Mouse (Mus musculus) liver, embryonic 12.5 days (tissue): ENCODE data around the gene Mfsd6. TPM values are rescaled to one million over a fixed set of nuclear protein-coding genes. Genes with fewer than 3 reads are reported as not detected.
"Not testable (repeated sequence)": the region's sequence is repeated elsewhere in the genome, so short reads cannot be mapped to it uniquely, and the experiment has no call there.

ENCODE experiments used
- ATAC-seq: fragments of 200-750 bp; cut with Nextera tagmentation; 2 replicates; pipeline ENCODE4 v1.8.0; 2017; ENCODE audit warnings: moderate number of reproducible peaks, mild to moderate bottlenecking, moderate library complexity
- H3K27ac ChIP-seq: fragments of 300-500 bp; sonication (generic); 2 replicates; pipeline ENCODE4 v1.5.1; 2016; ENCODE audit warnings: mild to moderate bottlenecking
- H3K27me3 ChIP-seq: fragments of 300-500 bp; sonication (generic); replicated peaks from 2 replicates; pipeline ENCODE4 v1.6.1; 2016; ENCODE audit warnings: mild to moderate bottlenecking, moderate library complexity
- H3K36me3 ChIP-seq: fragments of 300-500 bp; sonication (generic); 2 replicates; pipeline ENCODE4 v1.6.1; 2016; ENCODE audit warnings: mild to moderate bottlenecking, moderate library complexity
- H3K4me1 ChIP-seq: fragments of 300-500 bp; sonication (generic); 2 replicates; pipeline ENCODE4 v1.6.1; 2016
- H3K4me2 ChIP-seq: fragments of 300-500 bp; sonication (generic); 2 replicates; pipeline ENCODE4 v1.6.1; 2016; ENCODE audit warnings: mild to moderate bottlenecking, moderate library complexity
- H3K4me3 ChIP-seq: fragments of 300-500 bp; sonication (generic); 2 replicates; pipeline ENCODE4 v1.5.1; 2016; ENCODE audit warnings: mild to moderate bottlenecking, moderate library complexity
- H3K9ac ChIP-seq: fragments of 300-500 bp; sonication (generic); 2 replicates; pipeline ENCODE4 v1.6.1; 2016; ENCODE audit warnings: mild to moderate bottlenecking, moderate library complexity
- H3K9me3 ChIP-seq: fragments of 300-500 bp; sonication (generic); replicated peaks from 2 replicates; pipeline ENCODE4 v1.6.1; 2016; ENCODE audit warnings: mild to moderate bottlenecking, moderate library complexity
- WGBS: fragments of 180-500 bp; shearing (Covaris S2); methylation state at CpG from one replicate; pipeline ENCODE4 v1.1.7; 2016; ENCODE audit not compliant: insufficient replicate concordance; 5-methylcytosine and 5-hydroxymethylcytosine counted together
- polyA plus RNA-seq: library from polyadenylated mRNA; unstranded; fragments of >200 nt; fragmentation: Nextera tagmentation; extraction: Ambion mirVana; gene quantifications from 2 replicates; pipeline ENCODE4 v1.2.1, GENCODE M21; 2016

The Mfsd6 gene
- polyA plus RNA-seq, 1 experiment from 2014 or later, result 0.25 TPM

GRCm38 (mm10) chr1:52702738-52703491 lies 24.3 kb downstream of the Mfsd6 start:
- Histone ChIP-seq H3K4me2 (no peak overlapping the region), H3K9me3 (no peaks in the 10 kb centered on the region), H3K4me1 (no peaks in the 10 kb centered on the region), H3K27me3 (no peaks in the 10 kb centered on the region), H3K4me3 (no peak overlapping the region), H3K9ac (no peak overlapping the region), H3K36me3 (no peaks in the 10 kb centered on the region), H3K27ac (no peak overlapping the region)
- ATAC-seq, result no peak
- 59% methylated on average over 7 of the region's 7 CpGs for WGBS

GRCm38 (mm10) chr1:52701941-52702340 lies 25.3 kb downstream of the Mfsd6 start:
- Histone ChIP-seq H3K4me1 (no peaks in the 10 kb centered on the region), H3K27me3 (no peaks in the 10 kb centered on the region), H3K9ac (no peak overlapping the region), H3K36me3 (no peaks in the 10 kb centered on the region), H3K4me2 (no peak overlapping the region), H3K27ac (no peak overlapping the region), H3K9me3 (no peaks in the 10 kb centered on the region), H3K4me3 (no peak overlapping the region)
- 35% methylated on average over 1 of the region's 1 CpGs for WGBS
- no peak for ATAC-seq

- H3K4me1 ChIP-seq, H3K27ac ChIP-seq, ATAC-seq, H3K4me2 ChIP-seq, H3K27me3 ChIP-seq, H3K4me3 ChIP-seq, H3K9ac ChIP-seq, H3K9me3 ChIP-seq, H3K36me3 ChIP-seq: not testable (repeated sequence)
- 82% methylated on average over 13 of the region's 13 CpGs for WGBS
Measured at GRCm38 (mm10) chr1:52694456-52694855, 32.8 kb downstream of the Mfsd6 start.

DNA sequence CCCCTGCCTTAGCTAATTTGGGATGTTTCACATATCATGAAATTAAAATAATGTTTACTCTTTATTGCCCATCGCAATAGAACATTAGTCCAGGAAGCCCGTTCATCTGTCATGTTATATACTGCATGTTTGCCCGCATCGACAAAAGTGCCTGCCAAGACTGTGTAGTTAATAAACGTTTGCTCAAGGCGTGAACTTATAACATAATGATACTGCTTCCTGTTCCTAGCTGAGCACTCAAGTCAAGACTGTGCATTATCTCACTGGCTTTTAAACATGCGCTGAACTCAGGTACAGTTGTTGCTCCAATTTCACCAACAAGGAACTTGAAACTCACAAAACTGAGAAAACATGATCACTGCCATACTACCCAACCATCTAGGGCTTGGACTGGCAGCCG lies 39.6 kb downstream of the Mfsd6 start:
- Histone ChIP-seq H3K27me3 (no peaks in the 10 kb centered on the region), H3K9ac (no peak overlapping the region), H3K4me1 (no peaks in the 10 kb centered on the region), H3K9me3 (no peaks in the 10 kb centered on the region), H3K27ac (no peak overlapping the region), H3K36me3 (no peaks in the 10 kb centered on the region), H3K4me3 (no peak overlapping the region), H3K4me2 (no peak overlapping the region)
- 79% methylated on average over 8 of the region's 8 CpGs for WGBS
- no peak for ATAC-seq

GRCm38 (mm10) chr1:52683550-52683949 lies 43.7 kb downstream of the Mfsd6 start:
- H3K36me3 ChIP-seq, result no peaks in the 10 kb centered on the region
- H3K4me1 ChIP-seq, result no peaks in the 10 kb centered on the region
- no peak overlapping the region for H3K27ac ChIP-seq
- ATAC-seq, result no peak
- no peak overlapping the region for H3K4me3 ChIP-seq
- WGBS, result 58% methylated on average over 4 of the region's 4 CpGs
- no peak overlapping the region for H3K9ac ChIP-seq
- H3K9me3 ChIP-seq, result no peaks in the 10 kb centered on the region
- no peak overlapping the region for H3K4me2 ChIP-seq
- H3K27me3 ChIP-seq, result no peaks in the 10 kb centered on the region

DNA sequence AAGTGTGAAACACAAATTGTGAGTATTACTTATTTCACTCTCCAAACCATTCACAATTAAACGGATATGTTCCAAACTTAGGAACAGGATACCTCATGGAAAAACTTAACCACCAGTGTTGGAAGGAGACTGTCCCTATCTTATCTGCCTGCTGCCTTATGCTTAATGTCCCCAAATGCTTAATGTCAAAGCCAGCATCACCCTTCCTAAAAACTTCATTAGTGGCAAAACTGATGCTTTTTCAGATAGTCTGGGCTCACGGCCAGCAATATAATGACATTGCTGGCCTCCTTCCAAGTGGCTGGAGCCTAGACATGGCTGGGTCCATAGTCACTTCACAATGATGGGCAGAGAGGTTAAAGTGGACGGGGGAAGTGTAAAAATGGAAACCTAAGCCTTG lies 50.6 kb downstream of the Mfsd6 start:
- Histone ChIP-seq H3K27ac (no peak overlapping the region), H3K36me3 (no peaks in the 10 kb centered on the region), H3K9ac (no peak overlapping the region), H3K9me3 (no peaks in the 10 kb centered on the region), H3K27me3 (no peaks in the 10 kb centered on the region), H3K4me3 (no peak overlapping the region), H3K4me1 (no peaks in the 10 kb centered on the region), H3K4me2 (no peak overlapping the region)
- ATAC-seq, result no peak
- WGBS, result 53% methylated on average over 3 of the region's 3 CpGs

GRCm38 (mm10) chr1:52675561-52676551 lies 51.4 kb downstream of the Mfsd6 start:
- H3K27me3 ChIP-seq, result no peaks in the 10 kb centered on the region
- no peak for ATAC-seq
- no peaks in the 10 kb centered on the region for H3K9me3 ChIP-seq
- H3K4me2 ChIP-seq, result no peak overlapping the region
- no peak overlapping the region for H3K9ac ChIP-seq
- no peak overlapping the region for H3K4me3 ChIP-seq
- H3K4me1 ChIP-seq, result no peaks in the 10 kb centered on the region
- no peak overlapping the region for H3K27ac ChIP-seq
- 51% methylated on average over 7 of the region's 7 CpGs for WGBS
- no peaks in the 10 kb centered on the region for H3K36me3 ChIP-seq

DNA sequence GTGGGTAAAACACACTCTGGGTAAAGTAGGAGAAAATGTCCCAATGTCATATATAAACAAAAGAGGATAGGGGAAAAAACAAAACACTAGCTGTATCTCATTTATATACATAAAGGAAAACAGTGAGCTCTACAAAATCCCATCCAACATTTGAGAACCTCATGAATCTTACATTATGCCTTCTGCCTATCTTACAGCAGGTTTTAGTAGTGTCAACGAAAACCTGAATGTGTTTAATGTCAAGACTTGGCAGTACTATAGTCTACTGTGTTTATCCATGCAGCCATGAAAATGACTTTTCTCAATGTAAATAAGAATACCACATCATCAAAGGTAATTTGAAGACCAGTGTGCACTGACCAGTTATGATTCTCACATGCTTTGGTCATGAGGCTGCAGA lies 57.3 kb downstream of the Mfsd6 start:
- H3K9ac ChIP-seq, result no peak overlapping the region
- no peaks in the 10 kb centered on the region for H3K4me1 ChIP-seq
- ATAC-seq, result no peak
- no peaks in the 10 kb centered on the region for H3K36me3 ChIP-seq
- no peaks in the 10 kb centered on the region for H3K27me3 ChIP-seq
- 60% methylated on average over 1 of the region's 1 CpGs for WGBS
- no peak overlapping the region for H3K4me3 ChIP-seq
- no peaks in the 10 kb centered on the region for H3K9me3 ChIP-seq
- no peak overlapping the region for H3K27ac ChIP-seq
- no peak overlapping the region for H3K4me2 ChIP-seq

GRCm38 (mm10) chr1:52668743-52669323 lies 58.4 kb downstream of the Mfsd6 start:
- no peaks in the 10 kb centered on the region for H3K36me3 ChIP-seq
- no peaks in the 10 kb centered on the region for H3K4me1 ChIP-seq
- no peak overlapping the region for H3K4me2 ChIP-seq
- no peak overlapping the region for H3K27ac ChIP-seq
- WGBS, result 54% methylated on average over 7 of the region's 7 CpGs
- no peaks in the 10 kb centered on the region for H3K9me3 ChIP-seq
- no peak for ATAC-seq
- H3K4me3 ChIP-seq, result no peak overlapping the region
- H3K9ac ChIP-seq, result no peak overlapping the region
- H3K27me3 ChIP-seq, result no peaks in the 10 kb centered on the region

- Histone ChIP-seq H3K27me3 (no peaks in the 10 kb centered on the region), H3K4me3 (no peak overlapping the region), H3K4me1 (no peaks in the 10 kb centered on the region), H3K9me3 (no peaks in the 10 kb centered on the region), H3K9ac (no peak overlapping the region), H3K36me3 (no peaks in the 10 kb centered on the region), H3K27ac (no peak overlapping the region), H3K4me2 (no peak overlapping the region)
- WGBS, result 72% methylated on average over 7 of the region's 7 CpGs
- ATAC-seq, result no peak
Measured at GRCm38 (mm10) chr1:52663228-52663627, 64.0 kb downstream of the Mfsd6 start.

GRCm38 (mm10) chr1:52660765-52661164 lies 66.5 kb downstream of the Mfsd6 start:
- WGBS, result 69% methylated on average over 12 of the region's 12 CpGs
- Histone ChIP-seq H3K27me3 (no peaks in the 10 kb centered on the region), H3K27ac (no peak overlapping the region), H3K4me1 (no peaks in the 10 kb centered on the region), H3K36me3 (no peaks in the 10 kb centered on the region), H3K9ac (no peak overlapping the region), H3K4me2 (no peak overlapping the region), H3K9me3 (no peaks in the 10 kb centered on the region), H3K4me3 (no peak overlapping the region)
- no peak for ATAC-seq

GRCm38 (mm10) chr1:52660278-52660677 lies 67.0 kb downstream of the Mfsd6 start:
- H3K4me2 ChIP-seq, result no peak overlapping the region
- no peak for ATAC-seq
- no peak overlapping the region for H3K9ac ChIP-seq
- WGBS, result 45% methylated on average over 2 of the region's 2 CpGs
- H3K4me1 ChIP-seq, result no peaks in the 10 kb centered on the region
- H3K4me3 ChIP-seq, result no peak overlapping the region
- no peaks in the 10 kb centered on the region for H3K36me3 ChIP-seq
- H3K27ac ChIP-seq, result no peak overlapping the region
- no peaks in the 10 kb centered on the region for H3K9me3 ChIP-seq
- H3K27me3 ChIP-seq, result no peaks in the 10 kb centered on the region
